10 mouse cellular contexts compared by ENCODE assay signal in the genomic region with DNA sequence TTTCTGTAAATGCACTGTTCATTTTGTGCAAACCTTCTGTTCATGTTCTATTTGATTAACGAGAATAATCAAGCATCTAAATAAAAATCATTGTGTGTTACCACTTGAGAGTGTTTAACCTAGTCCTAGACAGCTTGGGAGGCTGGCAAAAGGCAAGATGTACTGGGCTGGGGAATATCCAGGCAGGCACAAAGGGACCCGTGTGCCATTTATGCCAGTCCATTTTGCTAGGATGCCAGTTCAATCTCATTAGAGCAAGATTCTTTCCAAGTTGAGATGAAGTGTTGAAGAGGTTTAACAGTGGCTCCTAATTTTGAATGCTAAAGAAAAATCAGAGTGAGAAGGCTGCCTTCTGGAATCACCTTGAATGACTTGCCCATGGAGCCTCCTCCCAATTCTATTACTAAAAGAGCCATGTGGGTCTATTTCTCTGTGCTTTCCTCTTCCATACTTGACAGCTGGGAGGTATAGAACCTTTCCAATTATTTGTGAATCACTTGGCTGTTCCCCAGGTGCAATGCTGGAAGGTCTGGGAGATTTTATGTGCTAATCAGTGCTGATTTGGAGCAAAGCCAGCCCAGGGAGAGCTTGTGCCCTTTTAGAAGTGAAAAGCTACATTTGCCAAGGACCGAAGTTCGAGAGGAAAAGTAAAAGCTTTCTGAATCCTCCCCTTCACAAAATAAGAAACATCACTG.
DNase-seq lines count a peak whose midpoint lies in the region; ATAC-seq and TF ChIP-seq lines count a peak whose summit lies in the region.
"Had no signal": no experiment of that assay in that cellular context is flagged by ENCODE, and none has a peak within 500 bp of the region (broad histone marks: within the 10 kb centered on the region; RNA-seq: fewer than 3 reads in every experiment).

No protein-coding gene starts in this region.

- H3K4me2 ChIP-seq in kidney, embryonic 16.5 days (replicated peaks; ENCODE audit: low read depth, low read length): no peak overlapping the region
- peak overlapping the region; percentile 15; the same call in 1 of the 2 replicates for H3K4me2 ChIP-seq in hindbrain, embryonic 14.5 days (replicated peaks)
- no peak overlapping the region for H3K4me2 ChIP-seq in limb, embryonic 14.5 days (replicated peaks; ENCODE audit: low read depth, low read length, severe bottlenecking)
- H3K4me2 ChIP-seq: embryonic facial prominence, embryonic 13.5 days; liver, embryonic 13.5 days had no signal

- no peaks in the 10 kb centered on the region for H3K27me3 ChIP-seq in kidney, embryonic 16.5 days (ENCODE audit: insufficient read depth, low read length)
- no peaks in the 10 kb centered on the region for H3K27me3 ChIP-seq in cerebellum, adult 2 months (ENCODE audit: control insufficient read depth, insufficient read depth, low read length)
- H3K27me3 ChIP-seq in hindbrain, embryonic 14.5 days (ENCODE audit: control insufficient read depth, insufficient read depth, low read length): no peaks in the 10 kb centered on the region
- H3K27me3 ChIP-seq in limb, embryonic 14.5 days (ENCODE audit: control insufficient read depth, insufficient read depth, low read length): no peaks in the 10 kb centered on the region
- H3K27me3 ChIP-seq: embryonic facial prominence, embryonic 13.5 days; liver, embryonic 13.5 days had no signal

- H3K9me3 ChIP-seq in kidney, embryonic 16.5 days (ENCODE audit: low read length): no peaks in the 10 kb centered on the region
- peaks cover under 1% of the 10 kb centered on the region; the same call in 1 of the 2 replicates for H3K9me3 ChIP-seq in hindbrain, embryonic 14.5 days (ENCODE audit: control insufficient read depth, low read length)
- no peaks in the 10 kb centered on the region for H3K9me3 ChIP-seq in limb, embryonic 14.5 days (ENCODE audit: control insufficient read depth, low read length)
- H3K9me3 ChIP-seq: embryonic facial prominence, embryonic 13.5 days; liver, embryonic 13.5 days had no signal

- 57% methylated on average over 4 of the region's 4 CpGs for WGBS in kidney, embryonic 16.5 days
- 11% methylated on average over 4 of the region's 4 CpGs for WGBS in cerebellum, adult 2 months
- WGBS in hindbrain, embryonic 14.5 days: 41% methylated on average over 4 of the region's 4 CpGs
- WGBS in limb, embryonic 14.5 days: 39% methylated on average over 4 of the region's 4 CpGs

- no peak overlapping the region for H3K27ac ChIP-seq in kidney, embryonic 16.5 days (ENCODE audit: low read length)
- no peak overlapping the region for H3K27ac ChIP-seq in cerebellum, adult 2 months (ENCODE audit: insufficient read depth, low read length)
- H3K27ac ChIP-seq in hindbrain, embryonic 14.5 days: peak overlapping the region; percentile 22
- H3K27ac ChIP-seq in limb, embryonic 14.5 days (replicated peaks; ENCODE audit: low read depth, low read length): no peak overlapping the region
- H3K27ac ChIP-seq: embryonic facial prominence, embryonic 13.5 days; liver, embryonic 13.5 days had no signal

- TF ChIP-seq POLR2A in cerebellum, adult 2 months (IDR thresholded peaks at IDR 0.05; ENCODE audit: borderline replicate concordance, insufficient read depth, low read length): no peak
- no peak for TF ChIP-seq POLR2A in limb, embryonic 14.5 days (IDR thresholded peaks at IDR 0.05; ENCODE audit: borderline replicate concordance, extremely low read depth, insufficient read depth, insufficient read length)

- H3K36me3 ChIP-seq in kidney, embryonic 16.5 days (ENCODE audit: insufficient read depth, low read length): no peaks in the 10 kb centered on the region
- H3K36me3 ChIP-seq in hindbrain, embryonic 14.5 days (replicated peaks; ENCODE audit: control insufficient read depth, insufficient read depth): no peaks in the 10 kb centered on the region
- no peaks in the 10 kb centered on the region for H3K36me3 ChIP-seq in limb, embryonic 14.5 days (ENCODE audit: control insufficient read depth, insufficient read depth, low read length)
- H3K36me3 ChIP-seq: embryonic facial prominence, embryonic 13.5 days; liver, embryonic 13.5 days had no signal

- H3K9ac ChIP-seq in kidney, embryonic 16.5 days (replicated peaks; ENCODE audit: low read length): no peak overlapping the region
- no peak overlapping the region for H3K9ac ChIP-seq in hindbrain, embryonic 14.5 days
- H3K9ac ChIP-seq in limb, embryonic 14.5 days (ENCODE audit: low read depth, low read length, severe bottlenecking): no peak overlapping the region
- H3K9ac ChIP-seq: embryonic facial prominence, embryonic 13.5 days; liver, embryonic 13.5 days had no signal

- DNase-seq in kidney, adult 18-20 months: peak; percentile 18
- peak; percentile 58 to 86 for DNase-seq in cerebellum, adult 2 months
- peak; percentile 51 for DNase-seq in hindbrain, embryonic 14.5 days (ENCODE audit: low spot score)
- DNase-seq in limb, embryonic 14.5 days (ENCODE audit: low spot score): peak; percentile 37
- no peak for DNase-seq in spleen, postnatal 14 days (ENCODE audit: low spot score in 2 of 2)
- no peak for DNase-seq in Muller cell, postnatal 12 days (ENCODE audit: inconsistent ontology term)
- DNase-seq in T-cell, adult 2 months (ENCODE audit: low spot score): no peak
- DNase-seq: liver, embryonic 13.5 days had no signal

- ATAC-seq in kidney, embryonic 16.5 days (ENCODE audit: low FRiP score, low TSS enrichment): no peak
- ATAC-seq in hindbrain, embryonic 14.5 days (ENCODE audit: low FRiP score): peak; percentile 65; the same call in 1 of the 2 replicates
- ATAC-seq in limb, embryonic 14.5 days (ENCODE audit: low FRiP score, low read depth): peak; percentile 71

- 0 out of 2 replicates have a peak, but pooled peaks cover 8% of the 10 kb centered on the region for H3K4me1 ChIP-seq in kidney, embryonic 16.5 days (ENCODE audit: insufficient read depth, low read length)
- H3K4me1 ChIP-seq in cerebellum, adult 2 months (ENCODE audit: control insufficient read depth, insufficient read depth, low read length): peaks cover 12% of the 10 kb centered on the region; the same call in 1 of the 2 replicates
- H3K4me1 ChIP-seq in hindbrain, embryonic 14.5 days (replicated peaks; ENCODE audit: control insufficient read depth, insufficient read depth, low read length): peaks cover 16% of the 10 kb centered on the region
- H3K4me1 ChIP-seq in limb, embryonic 14.5 days (ENCODE audit: control insufficient read depth, insufficient read depth, low read length): 0 out of 2 replicates have a peak, but pooled peaks cover 6% of the 10 kb centered on the region
- H3K4me1 ChIP-seq: liver, embryonic 13.5 days had no signal

- H3K4me3 ChIP-seq in kidney, embryonic 16.5 days (ENCODE audit: low read length): no peak overlapping the region
- H3K4me3 ChIP-seq in cerebellum, adult 2 months (replicated peaks; ENCODE audit: insufficient read depth, low read depth, low read length): no peak overlapping the region
- H3K4me3 ChIP-seq in hindbrain, embryonic 14.5 days (replicated peaks; ENCODE audit: low read length): no peak overlapping the region
- H3K4me3 ChIP-seq in limb, embryonic 14.5 days (replicated peaks; ENCODE audit: low read length): no peak overlapping the region
- H3K4me3 ChIP-seq: embryonic facial prominence, embryonic 13.5 days; liver, embryonic 13.5 days had no signal

- TF ChIP-seq CTCF in cerebellum, adult 2 months (IDR thresholded peaks at IDR 0.05; ENCODE audit: borderline replicate concordance, insufficient read depth, low read depth, low read length): no peak

Comparison
In these comparisons a context has a peak if more than half of its experiments do, and no peak if none do; other contexts are left out.
1. DNase-seq: peak in kidney, adult 18-20 months (single experiment), cerebellum, adult 2 months (2 of 2), hindbrain, embryonic 14.5 days (single experiment) and limb, embryonic 14.5 days (single experiment); none in spleen, postnatal 14 days (0 of 2), Muller cell, postnatal 12 days (single experiment) and T-cell, adult 2 months (single experiment).